Mouse (Mus musculus) lung, postnatal 0 days (tissue): ENCODE data around the gene Usp3. TPM values are rescaled to one million over a fixed set of nuclear protein-coding genes. Genes with fewer than 3 reads are reported as not detected.

Experiments
- ATAC-seq: fragments of 200-750 bp; cut with Nextera tagmentation; 2 replicates; pipeline ENCODE4 v1.8.0; 2017; ENCODE audit warnings: moderate library complexity
- DNase-seq: peaks from one replicate; pipeline ENCODE4 v3.0.0-alpha.2; 2016; ENCODE audit warnings: low spot score
- H3K27ac ChIP-seq: fragments of 300-500 bp; sonication (generic); 2 replicates; pipeline ENCODE4 v1.5.1; 2014; ENCODE audit warnings: antibody characterized with exemption, mild to moderate bottlenecking, low read length, mixed read lengths
- H3K27me3 ChIP-seq: fragments of 300-500 bp; sonication (generic); replicated peaks from 2 replicates; pipeline ENCODE4 v1.6.1; 2014; ENCODE audit warnings: low read length, mixed read lengths; ENCODE audit not compliant: insufficient read depth
- H3K36me3 ChIP-seq: fragments of 300-500 bp; sonication (generic); 2 replicates; pipeline ENCODE4 v1.6.1; 2014; ENCODE audit warnings: low read length, mixed read lengths; ENCODE audit not compliant: insufficient read depth
- H3K4me1 ChIP-seq: fragments of 300-500 bp; sonication (generic); 2 replicates; pipeline ENCODE4 v1.6.1; 2014; ENCODE audit warnings: antibody characterized with exemption, low read depth, low read length, mixed read lengths; ENCODE audit not compliant: insufficient read depth
- H3K4me2 ChIP-seq: fragments of 300-500 bp; sonication (generic); replicated peaks from 2 replicates; pipeline ENCODE4 v1.6.1; 2014; ENCODE audit warnings: low read depth, mild to moderate bottlenecking, low read length, moderate library complexity, mixed read lengths
- H3K4me3 ChIP-seq: fragments of 300-500 bp; sonication (generic); 2 replicates; pipeline ENCODE4 v1.5.1; 2014; ENCODE audit warnings: low read depth, low read length
- H3K9ac ChIP-seq: fragments of 300-500 bp; sonication (generic); replicated peaks from 2 replicates; pipeline ENCODE4 v1.6.1; 2014; ENCODE audit warnings: low read depth, mild to moderate bottlenecking
- H3K9me3 ChIP-seq: fragments of 300-500 bp; sonication (generic); 2 replicates; pipeline ENCODE4 v1.6.1; 2016; ENCODE audit warnings: low read length, mixed read lengths
- CTCF ChIP-seq: IDR thresholded peaks from 2 replicates; pipeline ENCODE4 v1.5.1; 2016; ENCODE audit warnings: antibody characterized with exemption, mild to moderate bottlenecking
- EP300 ChIP-seq: IDR thresholded peaks from 2 replicates; pipeline ENCODE4 v1.6.1; 2016; ENCODE audit warnings: antibody characterized with exemption, mild to moderate bottlenecking, control low read depth
- WGBS: fragments of 180-500 bp; shearing (Covaris S2); extraction: QIAGEN DNeasy Blood & Tissue Kit; methylation state at CpG from one replicate; pipeline ENCODE4 v1.1.7; 2014; 5-methylcytosine and 5-hydroxymethylcytosine counted together
- polyA plus RNA-seq: library from polyadenylated mRNA; unstranded; fragments of >200 nt; fragmentation: Nextera tagmentation; extraction: Ambion mirVana; gene quantifications from 2 replicates; pipeline ENCODE4 v1.2.1, GENCODE M21; 2015

Gene Usp3
- polyA plus RNA-seq, 1 experiment from 2014 or later: 45.9 TPM

- H3K27me3 ChIP-seq: no peaks in the 10 kb centered on the region
- ATAC-seq (peak; percentile 80), DNase-seq (peak; percentile 77)
- H3K4me1 ChIP-seq: peaks cover 11% of the 10 kb centered on the region; the same call in 1 of the 2 replicates
- TF ChIP-seq CTCF: no peak
- TF ChIP-seq EP300: 0 out of 2 replicates have a peak, but pooled peaks have one; percentile 21
- no peak overlapping the region for H3K9ac ChIP-seq
- no peaks in the 10 kb centered on the region for H3K36me3 ChIP-seq
- no peak overlapping the region for H3K4me2 ChIP-seq
- H3K9me3 ChIP-seq: no peaks in the 10 kb centered on the region
- no peak overlapping the region for H3K27ac ChIP-seq
- no peak overlapping the region for H3K4me3 ChIP-seq
- WGBS: 52% methylated on average over 4 of the region's 4 CpGs
Observed at GRCm38 (mm10) chr9:66625974-66626530, 33.1 kb upstream of the Usp3 start.

- Histone ChIP-seq H3K4me3 (no peak overlapping the region), H3K27ac (peak overlapping the region; percentile 51), H3K36me3 (no peaks in the 10 kb centered on the region), H3K4me2 (no peak overlapping the region), H3K27me3 (no peaks in the 10 kb centered on the region), H3K9me3 (no peaks in the 10 kb centered on the region), H3K9ac (no peak overlapping the region), H3K4me1 (peaks cover 21% of the 10 kb centered on the region; the same call in 1 of the 2 replicates)
- TF ChIP-seq EP300: no peak
- no peak for TF ChIP-seq CTCF
- DNase-seq (no peak), ATAC-seq (no peak)
- 37% methylated on average over 1 of the region's 1 CpGs for WGBS
Observed at GRCm38 (mm10) chr9:66624873-66625272, 31.9 kb upstream of the Usp3 start.

- ATAC-seq (no peak), DNase-seq (no peak)
- Histone ChIP-seq H3K36me3 (no peaks in the 10 kb centered on the region), H3K9me3 (no peaks in the 10 kb centered on the region), H3K27ac (no peak overlapping the region), H3K27me3 (no peaks in the 10 kb centered on the region), H3K4me1 (peaks cover 21% of the 10 kb centered on the region; the same call in 1 of the 2 replicates), H3K9ac (no peak overlapping the region), H3K4me2 (no peak overlapping the region), H3K4me3 (no peak overlapping the region)
- WGBS: 89% methylated on average over 1 of the region's 1 CpGs
- TF ChIP-seq EP300 (no peak), CTCF (no peak)
Observed at GRCm38 (mm10) chr9:66623627-66624026, 30.7 kb upstream of the Usp3 start.

GRCm38 (mm10) chr9:66620581-66620981 is 27.6 kb upstream of the Usp3 start:
- WGBS: 5% methylated on average over 6 of the region's 6 CpGs
- Histone ChIP-seq H3K27me3 (no peaks in the 10 kb centered on the region), H3K27ac (peak overlapping the region; percentile 16), H3K4me3 (no peak overlapping the region), H3K4me1 (peaks cover 16% of the 10 kb centered on the region; the same call in 1 of the 2 replicates), H3K4me2 (no peak overlapping the region), H3K36me3 (no peaks in the 10 kb centered on the region), H3K9me3 (no peaks in the 10 kb centered on the region), H3K9ac (no peak overlapping the region)
- peak; percentile 87 for DNase-seq
- ATAC-seq: peak; percentile 83
- no peak for TF ChIP-seq EP300
- TF ChIP-seq CTCF: no peak

- 56% methylated on average over 1 of the region's 1 CpGs for WGBS
- ATAC-seq (peak; percentile 4; the same call in 1 of the 2 replicates), DNase-seq (no peak)
- Histone ChIP-seq H3K4me1 (peaks cover 21% of the 10 kb centered on the region; the same call in 1 of the 2 replicates), H3K4me3 (no peak overlapping the region), H3K27me3 (no peaks in the 10 kb centered on the region), H3K27ac (peak overlapping the region; percentile 20; the same call in 1 of the 2 replicates), H3K9ac (no peak overlapping the region), H3K4me2 (no peak overlapping the region), H3K9me3 (no peaks in the 10 kb centered on the region), H3K36me3 (no peaks in the 10 kb centered on the region)
- TF ChIP-seq EP300: no peak
- no peak for TF ChIP-seq CTCF
Observed at GRCm38 (mm10) chr9:66620055-66620454, 27.1 kb upstream of the Usp3 start.

GRCm38 (mm10) chr9:66617812-66618211 is 24.9 kb upstream of the Usp3 start:
- ATAC-seq (no peak), DNase-seq (no peak)
- WGBS: 100% methylated on average over 2 of the region's 2 CpGs
- Histone ChIP-seq H3K4me3 (no peak overlapping the region), H3K9ac (no peak overlapping the region), H3K27me3 (no peaks in the 10 kb centered on the region), H3K9me3 (no peaks in the 10 kb centered on the region), H3K27ac (no peak overlapping the region), H3K4me2 (no peak overlapping the region), H3K36me3 (no peaks in the 10 kb centered on the region), H3K4me1 (peaks cover 25% of the 10 kb centered on the region; the same call in 1 of the 2 replicates)
- TF ChIP-seq CTCF (0 out of 2 replicates have a peak, but pooled peaks have one; percentile 26), EP300 (no peak)
